Mouse (Mus musculus): ENCODE data around the gene Pgpep1. TPM values are rescaled to one million over a fixed set of nuclear protein-coding genes. Genes with fewer than 3 reads are reported as not detected.
A peak's percentile ranks its signal among the peaks of the same experiment; 100 is the strongest.

The Pgpep1 gene
- polyA plus RNA-seq, 1 experiment from 2014 or later, result 67.7 TPM

DNA sequence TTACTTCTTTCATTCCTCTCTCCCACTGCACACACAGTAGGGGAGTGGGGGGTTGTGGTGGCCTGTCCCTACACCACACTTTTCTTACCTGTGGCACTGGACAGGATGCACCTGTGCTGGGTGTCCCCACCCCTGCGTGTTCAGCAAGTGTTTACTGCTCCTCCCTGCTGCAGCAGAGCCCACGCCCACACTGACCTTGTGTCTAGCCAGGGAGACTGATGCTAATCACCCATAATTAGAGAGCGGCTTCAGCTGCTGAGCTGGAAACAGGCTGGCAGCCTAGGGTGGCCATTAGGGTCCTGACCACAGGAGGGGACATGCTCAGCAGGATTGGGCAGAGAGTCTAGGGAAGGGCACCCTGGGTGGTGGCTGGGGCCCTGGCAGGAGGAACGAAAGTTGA lies 14.5 kb upstream of the Pgpep1 start:
- Histone ChIP-seq H3K9me3 (ENCODE audit: control insufficient read depth, low read depth, low read length) (no peaks in the 10 kb centered on the region), H3K9ac (replicated peaks; ENCODE audit: low read depth, low read length) (0 out of 2 replicates have a peak overlapping the region, but pooled peaks have one; percentile 45), H3K27me3 (ENCODE audit: control insufficient read depth, insufficient read depth, low read length) (no peaks in the 10 kb centered on the region), H3K36me3 (ENCODE audit: control insufficient read depth, insufficient read depth, low read length) (peaks cover 12% of the 10 kb centered on the region; the same call in 1 of the 2 replicates), H3K4me1 (ENCODE audit: control insufficient read depth, insufficient read depth, low read length) (peaks cover 13% of the 10 kb centered on the region), H3K4me3 (ENCODE audit: low read depth, low read length) (no peak overlapping the region), H3K27ac (ENCODE audit: low read length) (peak overlapping the region; percentile 94), H3K4me2 (replicated peaks; ENCODE audit: low read depth, low read length) (0 out of 2 replicates have a peak overlapping the region, but pooled peaks have one; percentile 78)
- 73% methylated on average over 4 of the region's 4 CpGs for WGBS
- no peak for ATAC-seq (ENCODE audit: insufficient number of reproducible peaks, insufficient read depth, low FRiP score, low read depth)

DNA sequence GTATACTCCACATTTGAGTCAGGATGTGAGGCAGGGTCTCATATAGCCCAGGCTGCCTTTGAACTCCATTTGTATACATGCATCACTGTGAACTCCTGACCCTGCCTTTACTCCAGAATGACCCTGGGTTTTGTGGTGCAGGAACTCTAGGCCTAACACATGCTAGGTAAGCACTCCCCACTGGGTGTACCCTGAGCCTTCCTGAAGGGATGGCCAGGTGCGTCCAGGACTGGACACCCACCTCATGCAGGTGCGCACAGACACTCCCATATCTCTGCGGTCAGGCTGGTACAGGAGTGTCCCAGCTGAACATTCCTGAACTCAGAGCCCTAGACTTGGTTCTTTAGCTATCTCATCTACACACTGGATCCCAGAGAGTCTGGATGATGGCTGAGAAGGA lies 13.9 kb upstream of the Pgpep1 start:
- Histone ChIP-seq H3K4me2 (replicated peaks; ENCODE audit: low read depth, low read length) (peak overlapping the region; percentile 78), H3K36me3 (ENCODE audit: control insufficient read depth, insufficient read depth, low read length) (peaks cover 12% of the 10 kb centered on the region; the same call in 1 of the 2 replicates), H3K4me3 (ENCODE audit: low read depth, low read length) (peak overlapping the region; percentile 67), H3K27me3 (ENCODE audit: control insufficient read depth, insufficient read depth, low read length) (no peaks in the 10 kb centered on the region), H3K9me3 (ENCODE audit: control insufficient read depth, low read depth, low read length) (no peaks in the 10 kb centered on the region), H3K4me1 (ENCODE audit: control insufficient read depth, insufficient read depth, low read length) (peaks cover 13% of the 10 kb centered on the region), H3K27ac (ENCODE audit: low read length) (peak overlapping the region; percentile 94), H3K9ac (replicated peaks; ENCODE audit: low read depth, low read length) (peak overlapping the region; percentile 45; the same call in 1 of the 2 replicates)
- no peak for ATAC-seq (ENCODE audit: insufficient number of reproducible peaks, insufficient read depth, low FRiP score, low read depth)
- WGBS, result 74% methylated on average over 3 of the region's 3 CpGs

DNA sequence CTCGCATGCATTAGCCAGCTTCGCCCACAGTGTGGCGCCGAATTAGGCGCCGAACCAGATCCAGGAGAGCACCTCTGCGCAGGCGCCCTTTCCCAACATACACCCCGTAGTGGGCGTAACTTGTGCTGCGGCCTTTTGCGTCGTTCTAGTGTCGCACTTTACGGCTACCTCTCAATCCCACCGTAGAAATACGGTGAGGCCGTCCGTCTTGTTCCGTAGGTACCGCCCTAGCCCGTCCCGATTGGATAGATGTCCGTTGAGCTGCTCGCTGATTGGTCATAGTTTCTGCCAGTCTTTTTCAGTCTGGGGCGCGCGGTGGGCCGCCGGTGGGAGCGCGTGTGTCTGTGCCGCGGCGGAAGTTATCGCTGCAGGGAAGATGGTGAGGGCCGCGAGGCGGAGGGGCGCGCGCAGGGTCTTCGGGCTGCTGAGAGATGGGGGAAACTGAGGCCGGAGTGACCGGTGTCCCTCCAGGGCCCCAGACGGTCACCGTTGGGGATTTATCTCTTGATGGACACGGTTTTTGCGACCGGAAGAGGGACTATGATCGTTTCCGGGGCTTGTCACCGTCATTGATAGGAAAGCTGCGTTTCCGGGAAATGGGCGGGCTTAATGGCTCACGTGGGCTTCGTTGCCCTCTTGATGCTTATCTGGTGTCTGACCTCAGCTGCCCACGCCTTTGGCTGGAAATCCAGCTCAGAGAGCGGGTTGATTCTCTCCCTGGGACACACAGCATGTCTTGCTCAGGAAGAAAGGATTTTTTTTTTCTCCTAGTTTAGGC lies 13.1 kb upstream of the Pgpep1 start, which contains the start of gene Lsm4:
Lsm4 (plus strand) TSS at position 170 of the 778 bp plus-strand sequence.
- Histone ChIP-seq H3K27ac (ENCODE audit: low read length) (peak within 1 kb of the TSS; percentile 94), H3K9ac (replicated peaks; ENCODE audit: low read depth, low read length) (peak within 1 kb of the TSS; percentile 45), H3K4me2 (replicated peaks; ENCODE audit: low read depth, low read length) (peak within 1 kb of the TSS; percentile 78), H3K4me3 (ENCODE audit: low read depth, low read length) (peak within 1 kb of the TSS; percentile 67), H3K9me3 (ENCODE audit: control insufficient read depth, low read depth, low read length) (no peaks in the 10 kb centered on the region), H3K27me3 (ENCODE audit: control insufficient read depth, insufficient read depth, low read length) (no peaks in the 10 kb centered on the region), H3K36me3 (ENCODE audit: control insufficient read depth, insufficient read depth, low read length) (peaks cover 6% of the 10 kb centered on the region; the same call in 1 of the 2 replicates), H3K4me1 (ENCODE audit: control insufficient read depth, insufficient read depth, low read length) (peaks cover 13% of the 10 kb centered on the region)
- WGBS, result under 1% methylated on average over 60 of the region's 60 CpGs
- peak; percentile 96 for ATAC-seq (ENCODE audit: insufficient number of reproducible peaks, insufficient read depth, low FRiP score, low read depth)

DNA sequence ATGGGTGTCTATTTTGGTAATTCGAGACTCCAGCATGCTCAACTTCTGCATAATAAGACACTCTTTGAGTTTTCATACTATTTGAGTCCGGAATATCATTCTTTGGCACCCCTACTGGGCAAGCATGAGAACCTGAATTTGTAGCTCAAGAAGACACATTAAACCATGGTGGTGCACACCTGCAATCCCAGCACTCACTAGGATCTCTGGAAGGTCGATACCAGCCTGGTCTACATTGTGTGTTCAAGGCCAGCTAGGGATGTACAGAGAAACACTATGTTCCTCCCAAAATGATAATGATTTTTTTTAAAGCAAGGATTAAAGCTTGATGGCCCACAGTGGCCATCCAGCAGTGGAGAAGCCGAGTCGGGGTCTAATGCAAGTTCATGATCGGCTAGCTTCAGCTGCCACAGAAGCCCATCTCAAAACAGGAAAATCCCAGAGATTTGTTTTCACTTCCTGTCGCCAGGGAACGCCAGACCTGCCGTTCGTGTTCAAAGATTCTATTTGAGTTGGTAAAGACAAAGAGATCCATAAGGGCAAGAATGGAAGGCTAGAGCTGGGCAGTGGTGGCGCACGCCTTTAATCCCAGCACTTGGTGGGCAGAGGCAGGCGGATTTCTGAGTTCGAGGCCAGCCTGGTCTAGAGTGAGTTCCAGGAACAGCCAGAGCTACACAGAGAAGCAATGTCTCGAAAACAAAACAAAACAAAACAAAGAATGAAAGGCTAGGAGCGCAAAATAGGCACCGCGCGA lies 12.3 kb upstream of the Pgpep1 start:
- no peaks in the 10 kb centered on the region for H3K27me3 ChIP-seq (ENCODE audit: control insufficient read depth, insufficient read depth, low read length)
- H3K4me3 ChIP-seq (ENCODE audit: low read depth, low read length), result peak overlapping the region; percentile 26
- H3K9ac ChIP-seq (replicated peaks; ENCODE audit: low read depth, low read length), result peak overlapping the region; percentile 45; the same call in 1 of the 2 replicates
- H3K9me3 ChIP-seq (ENCODE audit: control insufficient read depth, low read depth, low read length), result no peaks in the 10 kb centered on the region
- no peak for ATAC-seq (ENCODE audit: insufficient number of reproducible peaks, insufficient read depth, low FRiP score, low read depth)
- 37% methylated on average over 19 of the region's 19 CpGs for WGBS
- H3K36me3 ChIP-seq (ENCODE audit: control insufficient read depth, insufficient read depth, low read length), result peaks cover 4% of the 10 kb centered on the region; the same call in 1 of the 2 replicates
- peak overlapping the region; percentile 37 for H3K4me2 ChIP-seq (replicated peaks; ENCODE audit: low read depth, low read length)
- peaks cover 13% of the 10 kb centered on the region for H3K4me1 ChIP-seq (ENCODE audit: control insufficient read depth, insufficient read depth, low read length)
- H3K27ac ChIP-seq (ENCODE audit: low read length), result peak overlapping the region; percentile 53; the same call in 1 of the 2 replicates

DNA sequence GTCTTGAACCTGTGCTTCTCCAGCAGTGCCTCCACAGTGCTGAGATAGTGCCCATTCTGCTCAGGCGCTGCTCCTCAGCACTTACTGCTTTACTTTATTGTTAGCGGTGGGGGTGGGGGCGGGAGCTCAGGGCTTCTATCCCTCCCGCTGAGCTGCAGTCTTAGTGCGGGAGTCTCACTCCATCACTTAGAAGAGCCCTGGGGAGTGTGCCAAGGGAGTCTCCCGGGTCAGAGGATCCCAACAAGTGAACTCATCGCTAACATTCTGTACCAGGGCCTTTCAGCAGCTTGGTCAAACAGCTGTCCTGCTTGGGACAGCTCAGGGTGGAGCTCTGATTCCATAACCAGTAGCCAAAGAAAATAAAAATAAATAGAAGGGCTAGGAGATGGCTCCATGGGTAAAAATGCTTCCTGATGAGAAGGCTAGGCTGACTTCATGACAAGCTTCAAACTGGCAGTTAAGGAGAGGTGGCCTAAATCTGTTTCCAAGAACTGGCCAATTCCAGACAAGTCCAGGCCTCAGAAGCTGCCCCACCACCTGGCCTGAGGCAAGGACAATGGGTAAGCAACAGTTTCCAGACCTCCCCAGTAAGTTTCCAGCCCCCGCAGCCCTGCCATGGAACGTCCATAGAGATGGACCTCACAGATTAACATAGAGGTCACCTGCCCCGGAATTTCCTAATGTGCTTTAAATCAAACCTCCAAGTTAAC lies 11.6 kb upstream of the Pgpep1 start:
- peak overlapping the region; percentile 15; the same call in 1 of the 2 replicates for H3K27ac ChIP-seq (ENCODE audit: low read length)
- WGBS, result 65% methylated on average over 10 of the region's 10 CpGs
- peaks cover 4% of the 10 kb centered on the region; the same call in 1 of the 2 replicates for H3K36me3 ChIP-seq (ENCODE audit: control insufficient read depth, insufficient read depth, low read length)
- no peak overlapping the region for H3K9ac ChIP-seq (replicated peaks; ENCODE audit: low read depth, low read length)
- no peak overlapping the region for H3K4me2 ChIP-seq (replicated peaks; ENCODE audit: low read depth, low read length)
- no peaks in the 10 kb centered on the region for H3K9me3 ChIP-seq (ENCODE audit: control insufficient read depth, low read depth, low read length)
- H3K4me1 ChIP-seq (ENCODE audit: control insufficient read depth, insufficient read depth, low read length), result peaks cover 13% of the 10 kb centered on the region
- no peaks in the 10 kb centered on the region for H3K27me3 ChIP-seq (ENCODE audit: control insufficient read depth, insufficient read depth, low read length)
- no peak overlapping the region for H3K4me3 ChIP-seq (ENCODE audit: low read depth, low read length)
- no peak for ATAC-seq (ENCODE audit: insufficient number of reproducible peaks, insufficient read depth, low FRiP score, low read depth)

DNA sequence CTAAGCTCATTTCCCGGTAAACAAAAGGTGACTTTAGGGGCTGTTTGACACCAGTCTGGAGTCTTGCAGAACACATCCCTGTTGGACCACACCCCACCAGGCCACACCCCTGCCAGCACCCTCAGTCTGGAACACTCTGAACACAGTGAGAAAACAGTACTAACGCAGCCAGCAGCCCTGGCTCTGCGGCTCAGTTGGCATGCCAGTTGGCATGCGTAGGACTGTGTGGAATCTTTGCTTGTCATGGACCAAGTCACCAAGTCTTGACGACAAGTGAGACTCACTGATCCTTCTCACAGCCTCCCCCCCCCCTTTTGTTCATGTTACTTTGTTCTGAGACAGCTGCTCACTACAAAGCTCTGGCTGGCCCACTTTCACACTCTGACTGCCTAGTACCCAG lies 6.9 kb upstream of the Pgpep1 start:
- H3K27me3 ChIP-seq (ENCODE audit: control insufficient read depth, insufficient read depth, low read length), result no peaks in the 10 kb centered on the region
- H3K9ac ChIP-seq (replicated peaks; ENCODE audit: low read depth, low read length), result no peak overlapping the region
- H3K9me3 ChIP-seq (ENCODE audit: control insufficient read depth, low read depth, low read length), result no peaks in the 10 kb centered on the region
- H3K4me1 ChIP-seq (ENCODE audit: control insufficient read depth, insufficient read depth, low read length), result no peaks in the 10 kb centered on the region
- no peak for ATAC-seq (ENCODE audit: insufficient number of reproducible peaks, insufficient read depth, low FRiP score, low read depth)
- 58% methylated on average over 5 of the region's 5 CpGs for WGBS
- no peak overlapping the region for H3K27ac ChIP-seq (ENCODE audit: low read length)
- no peak overlapping the region for H3K4me3 ChIP-seq (ENCODE audit: low read depth, low read length)
- H3K4me2 ChIP-seq (replicated peaks; ENCODE audit: low read depth, low read length), result no peak overlapping the region
- H3K36me3 ChIP-seq (ENCODE audit: control insufficient read depth, insufficient read depth, low read length), result no peaks in the 10 kb centered on the region

DNA sequence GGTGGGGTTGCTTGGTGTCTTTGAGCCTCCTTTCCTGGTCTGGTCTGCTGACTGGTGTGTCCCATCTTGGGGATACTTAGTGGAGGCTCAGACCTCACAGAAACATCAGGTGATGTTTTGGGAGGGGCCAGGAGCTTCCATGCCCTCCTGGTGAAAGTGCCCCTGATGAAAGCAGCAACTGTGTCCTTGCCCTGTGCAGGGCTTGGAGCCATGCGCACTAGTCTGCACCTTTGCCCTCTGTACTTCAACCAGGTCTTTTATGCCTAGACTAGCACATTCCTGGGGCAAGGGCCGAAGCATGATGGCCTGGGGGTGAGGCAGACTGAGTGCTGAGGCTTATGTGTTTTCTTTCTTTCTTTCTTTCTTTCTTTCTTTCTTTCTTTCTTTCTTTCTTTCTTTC lies 5.4 kb upstream of the Pgpep1 start:
- ATAC-seq (ENCODE audit: insufficient number of reproducible peaks, insufficient read depth, low FRiP score, low read depth), result no peak
- H3K27ac ChIP-seq (ENCODE audit: low read length), result no peak overlapping the region
- H3K4me1 ChIP-seq (ENCODE audit: control insufficient read depth, insufficient read depth, low read length), result 0 out of 2 replicates have a peak, but pooled peaks cover under 1% of the 10 kb centered on the region
- H3K4me2 ChIP-seq (replicated peaks; ENCODE audit: low read depth, low read length), result no peak overlapping the region
- H3K27me3 ChIP-seq (ENCODE audit: control insufficient read depth, insufficient read depth, low read length), result no peaks in the 10 kb centered on the region
- H3K9ac ChIP-seq (replicated peaks; ENCODE audit: low read depth, low read length), result no peak overlapping the region
- WGBS, result 61% methylated on average over 2 of the region's 2 CpGs
- no peaks in the 10 kb centered on the region for H3K9me3 ChIP-seq (ENCODE audit: control insufficient read depth, low read depth, low read length)
- H3K36me3 ChIP-seq (ENCODE audit: control insufficient read depth, insufficient read depth, low read length), result no peaks in the 10 kb centered on the region
- H3K4me3 ChIP-seq (ENCODE audit: low read depth, low read length), result no peak overlapping the region

DNA sequence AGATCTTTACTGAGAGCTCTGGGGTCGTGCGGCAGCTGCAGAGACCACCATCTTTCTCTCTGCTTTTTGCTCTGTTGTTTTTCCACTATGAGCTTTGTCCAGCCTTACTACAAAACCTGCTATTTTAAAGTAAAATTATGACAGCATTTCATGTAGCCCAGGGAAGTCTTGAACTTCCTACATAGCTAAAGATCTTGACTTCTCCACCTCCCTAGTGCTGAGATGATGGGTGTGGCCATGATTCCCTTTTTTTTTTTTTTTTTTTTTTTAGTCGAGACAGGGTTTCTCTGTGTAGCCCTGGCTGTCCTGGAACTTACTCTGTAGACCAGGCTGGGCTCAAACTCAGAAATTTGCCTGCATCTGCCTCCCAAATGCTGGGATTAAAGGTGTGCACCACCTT lies 4.4 kb upstream of the Pgpep1 start:
- Histone ChIP-seq H3K4me2 (replicated peaks; ENCODE audit: low read depth, low read length) (no peak overlapping the region), H3K27me3 (ENCODE audit: control insufficient read depth, insufficient read depth, low read length) (no peaks in the 10 kb centered on the region), H3K9ac (replicated peaks; ENCODE audit: low read depth, low read length) (no peak overlapping the region), H3K27ac (ENCODE audit: low read length) (no peak overlapping the region), H3K4me1 (ENCODE audit: control insufficient read depth, insufficient read depth, low read length) (0 out of 2 replicates have a peak, but pooled peaks cover 6% of the 10 kb centered on the region), H3K4me3 (ENCODE audit: low read depth, low read length) (no peak overlapping the region), H3K36me3 (ENCODE audit: control insufficient read depth, insufficient read depth, low read length) (no peaks in the 10 kb centered on the region), H3K9me3 (ENCODE audit: control insufficient read depth, low read depth, low read length) (no peaks in the 10 kb centered on the region)
- no peak for ATAC-seq (ENCODE audit: insufficient number of reproducible peaks, insufficient read depth, low FRiP score, low read depth)
- 81% methylated on average over 3 of the region's 3 CpGs for WGBS
